Mouse (Mus musculus): ENCODE measurements around the gene Uox. TPM values are rescaled to one million over a fixed set of nuclear protein-coding genes. Genes with fewer than 3 reads are reported as not detected.

Gene Uox
- polyA plus RNA-seq, 1 experiment: 0.75 TPM

DNA sequence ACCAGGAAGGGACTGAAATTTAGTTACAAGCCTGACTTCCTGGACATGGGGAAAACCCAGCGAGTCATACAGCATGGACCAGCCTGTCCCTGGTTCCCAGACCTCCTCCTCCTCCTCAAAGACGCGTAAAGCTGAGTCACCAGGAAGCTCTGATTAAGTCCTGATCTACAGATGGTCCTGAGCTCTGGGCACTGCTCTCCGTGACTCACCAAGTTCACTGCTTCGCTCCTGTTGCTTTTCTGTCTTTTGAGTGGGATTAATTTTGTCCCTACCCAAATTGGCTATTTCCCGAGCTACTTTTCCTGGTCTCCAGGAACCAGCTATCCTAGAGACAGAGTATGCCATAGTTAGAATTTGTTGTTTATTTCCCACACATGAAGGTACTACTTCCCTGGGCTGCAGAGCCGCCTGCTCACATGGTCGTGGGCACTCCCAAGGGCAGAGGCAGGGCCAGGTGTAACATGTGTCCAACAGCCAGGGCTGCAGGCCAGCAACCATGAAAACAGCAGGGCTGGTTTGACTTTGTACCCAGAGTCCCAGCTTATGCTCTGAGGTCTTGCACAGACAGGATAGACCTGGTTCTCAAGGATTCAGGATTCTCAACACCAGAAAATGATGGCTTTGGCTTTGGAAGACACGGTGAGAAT lies 2.2 kb upstream of the Uox start:
- no peak overlapping the region for H3K4me3 ChIP-seq (ENCODE audit: control insufficient read depth, low read depth, low read length)
- no peaks in the 10 kb centered on the region for H3K4me1 ChIP-seq (ENCODE audit: control insufficient read depth, insufficient read depth, low read length)
- TF ChIP-seq CTCF (IDR thresholded peaks at IDR 0.05; ENCODE audit: control insufficient read depth, insufficient read depth, insufficient replicate concordance, low read depth, low read length): no peak
- TF ChIP-seq POLR2A (IDR thresholded peaks at IDR 0.05; ENCODE audit: control insufficient read depth, low read depth, low read length): no peak
- H3K27me3 ChIP-seq (ENCODE audit: control insufficient read depth, insufficient read depth, low read length): no peaks in the 10 kb centered on the region
- no peak overlapping the region for H3K27ac ChIP-seq (ENCODE audit: control insufficient read depth, insufficient read depth, low read depth, low read length)
- no peaks in the 10 kb centered on the region for H3K36me3 ChIP-seq (ENCODE audit: control insufficient read depth, insufficient read depth, low read length)

DNA sequence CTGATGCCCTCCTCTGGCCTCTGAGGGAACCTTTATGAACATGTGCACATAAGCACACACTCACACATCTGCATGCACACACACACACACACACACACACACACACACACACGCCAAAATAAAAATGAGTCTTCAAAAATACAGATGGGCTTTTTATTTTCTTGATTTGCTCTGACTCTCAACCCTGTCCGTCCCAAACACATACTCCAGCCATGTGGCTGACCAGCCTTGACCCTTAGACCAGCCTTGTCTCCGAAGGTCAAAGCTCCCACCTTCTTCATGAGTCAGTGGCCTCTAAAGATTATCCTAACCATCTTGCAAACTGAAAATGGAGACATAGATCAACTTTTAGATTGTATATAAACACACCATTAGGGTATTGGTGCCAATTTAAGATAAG lies 632 bp upstream of the Uox start:
- Histone ChIP-seq H3K4me3 (ENCODE audit: control insufficient read depth, low read depth, low read length) (no peak overlapping the region), H3K4me1 (ENCODE audit: control insufficient read depth, insufficient read depth, low read length) (no peaks in the 10 kb centered on the region), H3K27ac (ENCODE audit: control insufficient read depth, insufficient read depth, low read depth, low read length) (no peak overlapping the region), H3K36me3 (ENCODE audit: control insufficient read depth, insufficient read depth, low read length) (no peaks in the 10 kb centered on the region), H3K27me3 (ENCODE audit: control insufficient read depth, insufficient read depth, low read length) (no peaks in the 10 kb centered on the region)
- no peak for TF ChIP-seq POLR2A (IDR thresholded peaks at IDR 0.05; ENCODE audit: control insufficient read depth, low read depth, low read length)
- TF ChIP-seq CTCF (IDR thresholded peaks at IDR 0.05; ENCODE audit: control insufficient read depth, insufficient read depth, insufficient replicate concordance, low read depth, low read length): no peak

DNA sequence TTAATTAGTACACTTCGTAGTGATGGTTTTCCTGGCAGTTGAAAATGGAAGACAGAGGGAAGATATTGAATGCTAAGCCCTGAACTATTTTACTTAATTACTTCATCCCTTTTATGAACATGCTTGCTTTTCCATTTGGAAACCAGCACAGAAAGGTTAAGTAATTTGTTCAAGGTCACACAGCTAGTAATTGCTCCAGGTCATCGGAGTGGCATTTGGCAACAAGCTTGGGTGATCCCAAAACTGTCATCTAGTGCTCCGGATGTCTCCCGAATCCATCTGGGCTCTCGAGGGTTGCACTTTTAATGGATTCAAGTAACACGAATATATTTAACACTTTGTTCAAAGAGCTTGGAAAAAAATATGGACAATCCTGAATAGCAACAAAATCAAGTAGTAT lies 713 bp downstream of the Uox start:
- Histone ChIP-seq H3K4me3 (ENCODE audit: control insufficient read depth, low read depth, low read length) (no peak overlapping the region), H3K36me3 (ENCODE audit: control insufficient read depth, insufficient read depth, low read length) (no peaks in the 10 kb centered on the region), H3K27ac (ENCODE audit: control insufficient read depth, insufficient read depth, low read depth, low read length) (no peak overlapping the region), H3K27me3 (ENCODE audit: control insufficient read depth, insufficient read depth, low read length) (no peaks in the 10 kb centered on the region), H3K4me1 (ENCODE audit: control insufficient read depth, insufficient read depth, low read length) (no peaks in the 10 kb centered on the region)
- TF ChIP-seq POLR2A (IDR thresholded peaks at IDR 0.05; ENCODE audit: control insufficient read depth, low read depth, low read length) (no peak), CTCF (IDR thresholded peaks at IDR 0.05; ENCODE audit: control insufficient read depth, insufficient read depth, insufficient replicate concordance, low read depth, low read length) (no peak)

DNA sequence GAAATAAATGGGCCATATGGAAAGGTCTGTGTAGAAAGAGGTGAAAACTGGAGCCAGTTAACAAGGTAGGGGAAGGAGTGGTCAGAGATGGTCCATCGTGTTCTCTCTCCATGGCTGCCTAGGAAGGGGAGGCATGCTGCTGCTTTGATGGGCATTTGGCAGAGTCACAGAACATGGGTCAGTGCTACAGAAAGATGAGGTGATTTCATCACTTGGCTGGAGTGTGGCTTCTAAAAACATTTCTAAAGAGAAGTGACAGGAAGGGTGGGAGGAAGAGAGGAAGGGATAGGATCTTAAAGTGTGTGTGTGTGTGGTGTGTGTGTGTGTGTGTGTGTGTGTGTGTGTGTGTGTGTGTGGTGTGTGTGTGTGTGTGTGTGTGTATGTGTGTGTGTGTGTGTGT lies 1.1 kb downstream of the Uox start:
- Histone ChIP-seq H3K27ac (ENCODE audit: control insufficient read depth, insufficient read depth, low read depth, low read length) (no peak overlapping the region), H3K4me3 (ENCODE audit: control insufficient read depth, low read depth, low read length) (no peak overlapping the region), H3K36me3 (ENCODE audit: control insufficient read depth, insufficient read depth, low read length) (no peaks in the 10 kb centered on the region), H3K4me1 (ENCODE audit: control insufficient read depth, insufficient read depth, low read length) (no peaks in the 10 kb centered on the region), H3K27me3 (ENCODE audit: control insufficient read depth, insufficient read depth, low read length) (no peaks in the 10 kb centered on the region)
- TF ChIP-seq CTCF (IDR thresholded peaks at IDR 0.05; ENCODE audit: control insufficient read depth, insufficient read depth, insufficient replicate concordance, low read depth, low read length): no peak
- TF ChIP-seq POLR2A (IDR thresholded peaks at IDR 0.05; ENCODE audit: control insufficient read depth, low read depth, low read length): no peak

DNA sequence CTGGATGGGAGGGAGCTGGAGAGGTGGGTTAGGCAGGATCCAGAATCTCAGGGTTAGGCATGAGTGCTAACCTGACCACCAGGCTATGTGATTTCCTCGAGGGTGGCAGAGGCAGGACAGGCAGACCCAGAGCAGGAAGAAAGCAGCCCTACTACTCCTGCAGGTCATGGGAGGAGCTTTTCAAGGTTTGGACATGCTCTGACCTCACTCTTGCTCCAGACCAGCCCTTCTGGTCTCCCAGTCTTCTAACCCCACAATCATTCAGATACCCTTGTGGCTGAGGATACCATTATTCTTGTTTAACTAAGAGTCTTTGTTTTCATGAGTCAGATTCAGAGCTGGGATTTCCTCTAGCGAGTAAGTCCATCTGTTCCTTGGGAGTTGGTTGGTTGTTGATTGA lies 7.4 kb downstream of the Uox start:
- no peak overlapping the region for H3K27ac ChIP-seq (ENCODE audit: control insufficient read depth, insufficient read depth, low read depth, low read length)
- TF ChIP-seq POLR2A (IDR thresholded peaks at IDR 0.05; ENCODE audit: control insufficient read depth, low read depth, low read length) (no peak), CTCF (IDR thresholded peaks at IDR 0.05; ENCODE audit: control insufficient read depth, insufficient read depth, insufficient replicate concordance, low read depth, low read length) (no peak)
- H3K4me1 ChIP-seq (ENCODE audit: control insufficient read depth, insufficient read depth, low read length): no peaks in the 10 kb centered on the region
- no peak overlapping the region for H3K4me3 ChIP-seq (ENCODE audit: control insufficient read depth, low read depth, low read length)
- no peaks in the 10 kb centered on the region for H3K36me3 ChIP-seq (ENCODE audit: control insufficient read depth, insufficient read depth, low read length)
- no peaks in the 10 kb centered on the region for H3K27me3 ChIP-seq (ENCODE audit: control insufficient read depth, insufficient read depth, low read length)

DNA sequence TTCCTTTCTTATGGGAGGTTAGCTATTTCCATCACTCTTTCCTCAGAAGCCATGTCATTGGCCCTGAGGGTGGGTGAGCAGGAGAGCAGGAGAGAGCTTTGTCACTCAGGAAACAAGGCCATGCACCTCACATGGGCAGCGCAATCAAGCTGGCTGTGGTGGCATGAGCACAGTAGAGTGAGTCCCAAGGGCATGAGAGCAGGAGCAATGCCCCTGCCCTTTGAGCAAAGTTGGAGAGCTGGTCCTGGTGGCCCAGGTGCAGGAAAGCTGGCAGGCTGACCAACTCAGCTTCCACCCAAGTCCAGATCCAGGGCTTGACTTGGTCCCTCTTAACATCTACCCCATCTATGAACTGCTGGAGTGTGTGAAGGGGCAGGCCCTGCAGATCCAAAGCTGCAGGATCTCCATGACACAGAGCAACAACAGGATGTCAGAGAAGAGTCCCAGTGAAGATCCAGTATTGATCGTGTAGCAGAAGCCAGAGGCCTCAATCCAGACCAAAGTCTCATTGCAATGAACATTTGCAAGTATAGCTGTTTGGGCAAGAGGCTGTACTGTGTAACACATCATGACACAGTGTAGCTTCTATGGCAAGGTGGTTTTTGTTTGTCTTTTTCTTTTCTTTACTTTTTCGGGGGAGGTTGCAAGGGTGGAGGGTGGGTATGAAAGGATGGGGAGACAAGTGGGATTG lies 10.0 kb downstream of the Uox start:
- H3K27ac ChIP-seq (ENCODE audit: control insufficient read depth, insufficient read depth, low read depth, low read length): no peak overlapping the region
- no peak for TF ChIP-seq CTCF (IDR thresholded peaks at IDR 0.05; ENCODE audit: control insufficient read depth, insufficient read depth, insufficient replicate concordance, low read depth, low read length)
- TF ChIP-seq POLR2A (IDR thresholded peaks at IDR 0.05; ENCODE audit: control insufficient read depth, low read depth, low read length): no peak
- H3K4me3 ChIP-seq (ENCODE audit: control insufficient read depth, low read depth, low read length): no peak overlapping the region
- no peaks in the 10 kb centered on the region for H3K4me1 ChIP-seq (ENCODE audit: control insufficient read depth, insufficient read depth, low read length)
- H3K27me3 ChIP-seq (ENCODE audit: control insufficient read depth, insufficient read depth, low read length): no peaks in the 10 kb centered on the region
- H3K36me3 ChIP-seq (ENCODE audit: control insufficient read depth, insufficient read depth, low read length): no peaks in the 10 kb centered on the region

DNA sequence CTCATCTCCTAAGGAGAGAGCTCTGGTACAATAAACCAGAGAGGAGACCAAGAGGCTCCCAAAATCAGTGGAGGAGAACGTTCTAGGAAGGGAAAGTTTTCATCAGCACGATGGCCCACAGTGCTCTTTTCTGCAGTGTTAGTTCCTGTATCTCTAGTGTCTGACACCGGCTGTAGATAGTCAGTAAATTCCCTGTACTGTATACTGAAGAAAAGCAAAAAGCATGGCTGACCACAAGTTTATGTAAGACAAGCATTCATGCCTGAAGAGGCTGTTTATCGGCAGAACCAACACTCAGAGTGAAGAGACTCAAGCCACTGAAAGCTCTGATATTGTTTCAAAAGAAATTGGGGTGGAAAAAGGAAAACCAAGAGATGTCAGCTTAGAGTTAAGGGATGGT lies 13.3 kb downstream of the Uox start:
- no peak overlapping the region for H3K27ac ChIP-seq (ENCODE audit: control insufficient read depth, insufficient read depth, low read depth, low read length)
- H3K36me3 ChIP-seq (ENCODE audit: control insufficient read depth, insufficient read depth, low read length): no peaks in the 10 kb centered on the region
- H3K4me3 ChIP-seq (ENCODE audit: control insufficient read depth, low read depth, low read length): no peak overlapping the region
- no peak for TF ChIP-seq POLR2A (IDR thresholded peaks at IDR 0.05; ENCODE audit: control insufficient read depth, low read depth, low read length)
- TF ChIP-seq CTCF (IDR thresholded peaks at IDR 0.05; ENCODE audit: control insufficient read depth, insufficient read depth, insufficient replicate concordance, low read depth, low read length): no peak
- no peaks in the 10 kb centered on the region for H3K27me3 ChIP-seq (ENCODE audit: control insufficient read depth, insufficient read depth, low read length)
- no peaks in the 10 kb centered on the region; the same call in 1 of the 2 replicates for H3K4me1 ChIP-seq (ENCODE audit: control insufficient read depth, insufficient read depth, low read length)
